Mouse (Mus musculus) G1E (cell line): ENCODE measurements around the gene Foxr1.

ENCODE experiments used
- CTCF ChIP-seq: IDR thresholded peaks from 2 replicates; pipeline ENCODE4 v1.5.1; 2012; ENCODE audit warnings: low read depth, low read length, inconsistent platforms, mixed read lengths
- GATA1 ChIP-seq: IDR thresholded peaks from 2 replicates; pipeline ENCODE4 v1.6.1; 2012; ENCODE audit warnings: borderline replicate concordance, low read length, inconsistent platforms, mixed read lengths
- POLR2AphosphoS5 ChIP-seq: IDR thresholded peaks from 2 replicates; pipeline ENCODE4 v1.6.1; 2012; ENCODE audit warnings: low read depth, low read length, inconsistent platforms; ENCODE audit not compliant: insufficient replicate concordance

- TF ChIP-seq CTCF (no peak), GATA1 (no peak), POLR2AphosphoS5 (no peak)
Observed at GRCm38 (mm10) chr9:44412781-44413180, 28.2 kb downstream of the Foxr1 start.
